ENCODE assay signal across 8 mouse cellular contexts in the genomic region with DNA sequence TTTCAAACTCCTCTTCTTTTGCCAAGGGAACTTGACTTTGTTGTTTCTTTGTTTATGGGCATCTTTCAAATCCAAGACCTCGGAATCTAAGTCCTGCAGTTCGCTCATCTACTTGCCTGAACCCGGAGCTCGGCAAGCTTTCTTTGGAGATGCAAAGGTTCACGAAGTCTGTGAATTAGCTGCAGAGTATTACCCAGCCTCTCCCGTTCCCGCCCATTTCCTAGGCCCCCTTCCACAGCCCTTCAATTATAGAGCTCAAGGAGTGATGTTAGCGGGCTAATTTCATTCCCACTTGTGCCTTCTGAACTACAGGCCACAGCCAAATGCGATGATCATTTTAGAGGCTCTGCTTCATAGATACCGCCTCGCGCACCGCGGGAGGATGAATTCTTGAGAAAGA. TPM values are rescaled to one million over a fixed set of nuclear protein-coding genes. Genes with fewer than 3 reads are reported as not detected.
DNase-seq lines count a peak whose midpoint lies in the region; ATAC-seq and TF ChIP-seq lines count a peak whose summit lies in the region.

No protein-coding gene starts in this region.

- under 1% methylated on average over 14 of the region's 14 CpGs for WGBS in embryonic facial prominence, embryonic 14.5 days
- 0% methylated on average over 14 of the region's 14 CpGs for WGBS in intestine, embryonic 14.5 days
- under 1% methylated on average over 14 of the region's 14 CpGs for WGBS in midbrain, embryonic 10.5 days

- TF ChIP-seq CTCF in gastrocnemius, adult 2 months (IDR thresholded peaks at IDR 0.05) = no peak
- no peak for TF ChIP-seq CTCF in C2C12 (IDR thresholded peaks at IDR 0.05; ENCODE audit: control insufficient read depth, insufficient read depth, insufficient read length)

- no peaks in the 10 kb centered on the region for H3K36me3 ChIP-seq in C2C12 (ENCODE audit: control insufficient read depth, insufficient read depth)
- no peaks in the 10 kb centered on the region for H3K36me3 ChIP-seq in embryonic facial prominence, embryonic 14.5 days (ENCODE audit: control insufficient read depth, insufficient read depth, low read length)
- no peaks in the 10 kb centered on the region for H3K36me3 ChIP-seq in intestine, embryonic 14.5 days (ENCODE audit: control insufficient read depth, insufficient read depth, low read length)
- H3K36me3 ChIP-seq in midbrain, embryonic 10.5 days = 0 out of 2 replicates have a peak, but pooled peaks cover 4% of the 10 kb centered on the region

- H3ac ChIP-seq in C2C12 (ENCODE audit: control insufficient read depth, insufficient read length, low read depth) = peak overlapping the region; percentile 48

- H3K27ac ChIP-seq in gastrocnemius, adult 2 months = peak overlapping the region; percentile 92
- H3K27ac ChIP-seq in embryonic facial prominence, embryonic 14.5 days (replicated peaks; ENCODE audit: low read depth, low read length) = peak overlapping the region; percentile 72
- H3K27ac ChIP-seq in intestine, embryonic 14.5 days (ENCODE audit: low read depth) = peak overlapping the region; percentile 65
- H3K27ac ChIP-seq in midbrain, embryonic 10.5 days (replicated peaks) = peak overlapping the region; percentile 95

- peak overlapping the region; percentile 49 for H3K9ac ChIP-seq in embryonic facial prominence, embryonic 14.5 days (ENCODE audit: low read depth, low read length)
- peak overlapping the region; percentile 44 for H3K9ac ChIP-seq in intestine, embryonic 14.5 days (ENCODE audit: low read length)

- peaks cover 41% of the 10 kb centered on the region for H3K79me2 ChIP-seq in C2C12 (ENCODE audit: control insufficient read depth, insufficient read depth)

- no peak for DNase-seq in gastrocnemius, adult 2 months
- DNase-seq in gastrocnemius, adult 8-10 months (ENCODE audit: low spot score in 2 of 2) = no peak
- peak; percentile 46 for DNase-seq in embryonic facial prominence, embryonic 14.5 days (ENCODE audit: low spot score)
- DNase-seq in intestine, embryonic 14.5 days (ENCODE audit: low spot score) = no peak
- DNase-seq in midbrain, embryonic 10.5 days (ENCODE audit: low spot score) = no peak
- no peak for DNase-seq in natural killer cell, adult 2 months (ENCODE audit: low spot score in 2 of 2)
- DNase-seq in spleen, postnatal 10 days (ENCODE audit: low spot score in 2 of 2) = no peak

- no peaks in the 10 kb centered on the region for H3K27me3 ChIP-seq in C2C12 (ENCODE audit: control insufficient read depth, insufficient read depth, insufficient read length)
- H3K27me3 ChIP-seq in embryonic facial prominence, embryonic 14.5 days (replicated peaks; ENCODE audit: control insufficient read depth, insufficient read depth, low read length) = no peaks in the 10 kb centered on the region
- no peaks in the 10 kb centered on the region for H3K27me3 ChIP-seq in intestine, embryonic 14.5 days (replicated peaks; ENCODE audit: control insufficient read depth, insufficient read depth, low read length)
- H3K27me3 ChIP-seq in midbrain, embryonic 10.5 days (ENCODE audit: low read depth, poor library complexity, severe bottlenecking) = peaks cover 10% of the 10 kb centered on the region; the same call in 1 of the 2 replicates

- H3K4me2 ChIP-seq in embryonic facial prominence, embryonic 14.5 days (ENCODE audit: low read depth, low read length) = peak overlapping the region; percentile 59
- H3K4me2 ChIP-seq in intestine, embryonic 14.5 days (ENCODE audit: low read length) = peak overlapping the region; percentile 75

- H3K79me3 ChIP-seq in C2C12 (ENCODE audit: low read depth) = peaks cover 7% of the 10 kb centered on the region

- peak; percentile 50 for ATAC-seq in embryonic facial prominence, embryonic 14.5 days (ENCODE audit: low read depth)
- peak; percentile 29 for ATAC-seq in intestine, embryonic 14.5 days (replicated peaks; ENCODE audit: low FRiP score, low TSS enrichment, low read depth)

- intact Hi-C loops in gastrocnemius, adult 2 months (cut with DNase I) = loop anchor here (2.0 to 5.0 kb wide), 3 partner anchors 19 to 83 kb away; no protein-coding TSS in a partner anchor

- no peaks in the 10 kb centered on the region for H3K9me3 ChIP-seq in embryonic facial prominence, embryonic 14.5 days (ENCODE audit: control insufficient read depth, low read length)
- H3K9me3 ChIP-seq in intestine, embryonic 14.5 days (ENCODE audit: control insufficient read depth, low read length) = no peaks in the 10 kb centered on the region
- no peaks in the 10 kb centered on the region for H3K9me3 ChIP-seq in midbrain, embryonic 10.5 days (replicated peaks)

- peak overlapping the region; percentile 95 for H3K4me3 ChIP-seq in gastrocnemius, adult 2 months
- H3K4me3 ChIP-seq in C2C12 (ENCODE audit: insufficient read depth, poor library complexity, severe bottlenecking) = peak overlapping the region; percentile 12
- H3K4me3 ChIP-seq in embryonic facial prominence, embryonic 14.5 days (ENCODE audit: low read depth, low read length) = peak overlapping the region; percentile 95
- H3K4me3 ChIP-seq in intestine, embryonic 14.5 days (ENCODE audit: low read depth, low read length) = peak overlapping the region; percentile 94
- H3K4me3 ChIP-seq in midbrain, embryonic 10.5 days = peak overlapping the region; percentile 79

- peaks cover 16% of the 10 kb centered on the region for H3K4me1 ChIP-seq in embryonic facial prominence, embryonic 14.5 days (ENCODE audit: control insufficient read depth, insufficient read depth, low read length)
- H3K4me1 ChIP-seq in intestine, embryonic 14.5 days (replicated peaks; ENCODE audit: control insufficient read depth, insufficient read depth, low read length) = peaks cover 26% of the 10 kb centered on the region
- H3K4me1 ChIP-seq in midbrain, embryonic 10.5 days = peaks cover 26% of the 10 kb centered on the region

TF ChIP-seq in C2C12, 6 proteins besides CTCF, POLR2A, EP300 and RAD21:
- no peak for TF ChIP-seq MYOD1 (IDR thresholded peaks at IDR 0.05; ENCODE audit: control insufficient read depth, insufficient read length, low read depth)
- no peak for TF ChIP-seq CEBPB (IDR thresholded peaks at IDR 0.05; ENCODE audit: low read depth)
- TF ChIP-seq MYOG (IDR thresholded peaks at IDR 0.05; ENCODE audit: control insufficient read depth, extremely low read depth, insufficient read length) = no peak
- TF ChIP-seq MAX (IDR thresholded peaks at IDR 0.05) = no peak
- TF ChIP-seq FOSL1 (IDR thresholded peaks at IDR 0.05; ENCODE audit: insufficient read depth, low read length, poor library complexity, severe bottlenecking) = no peak
- no peak for TF ChIP-seq USF1 (IDR thresholded peaks at IDR 0.05; ENCODE audit: low read depth)

RNA-seq across cellular contexts. Expression of gene Rab8b, which starts 0.5 kb away (rescaled TPM):
- 1 to 10 TPM; 5.9 to 9.7 TPM for total RNA-seq in gastrocnemius, adult 2 months (2021)
- total RNA-seq in gastrocnemius, adult 8-10 months (2022) = 1 to 10 TPM; 5.1 to 6.4 (median 5.8) TPM
- 4.1 TPM for polyA plus RNA-seq in C2C12 (2012; fragmentation: generic; extraction: Trizol)
- 15.9 and 17.7 TPM in 2 replicates for polyA plus RNA-seq in embryonic facial prominence, embryonic 14.5 days (2014; fragmentation: Nextera tagmentation; extraction: Ambion mirVana)
- 26.1 and 30.2 TPM in 2 replicates for polyA plus RNA-seq in intestine, embryonic 14.5 days (2014; fragmentation: Nextera tagmentation; extraction: Ambion mirVana)
- 26.7 and 32.1 TPM in 2 replicates for polyA plus RNA-seq in midbrain, embryonic 10.5 days (2016; fragmentation: Nextera tagmentation; extraction: Ambion mirVana)

RNA-seq across cellular contexts. Expression of gene Rps27l, which starts 25.9 kb away (rescaled TPM):
- 100 to 1,000 TPM; 191 to 213 TPM for total RNA-seq in gastrocnemius, adult 2 months (2021)
- 100 to 1,000 TPM; 223 to 268 (median 240) TPM for total RNA-seq in gastrocnemius, adult 8-10 months (2022)
- polyA plus RNA-seq in C2C12 (2012; fragmentation: generic; extraction: Trizol) = 1,028 TPM
- 577 and 678 TPM in 2 replicates for polyA plus RNA-seq in embryonic facial prominence, embryonic 14.5 days (2014; fragmentation: Nextera tagmentation; extraction: Ambion mirVana)
- polyA plus RNA-seq in intestine, embryonic 14.5 days (2014; fragmentation: Nextera tagmentation; extraction: Ambion mirVana) = 723 and 793 TPM in 2 replicates
- 659 and 790 TPM in 2 replicates for polyA plus RNA-seq in midbrain, embryonic 10.5 days (2016; fragmentation: Nextera tagmentation; extraction: Ambion mirVana)

RNA-seq across cellular contexts. Expression of gene Lactb, which starts 55.3 kb away (rescaled TPM):
- 10 to 100 TPM; 17.7 to 22.3 TPM for total RNA-seq in gastrocnemius, adult 2 months (2021)
- total RNA-seq in gastrocnemius, adult 8-10 months (2022) = 10 to 100 TPM; 18.3 to 23.1 (median 22.6) TPM
- polyA plus RNA-seq in C2C12 (2012; fragmentation: generic; extraction: Trizol) = 7.5 TPM
- 8.9 and 9.8 TPM in 2 replicates for polyA plus RNA-seq in embryonic facial prominence, embryonic 14.5 days (2014; fragmentation: Nextera tagmentation; extraction: Ambion mirVana)
- 8.9 and 9.3 TPM in 2 replicates for polyA plus RNA-seq in intestine, embryonic 14.5 days (2014; fragmentation: Nextera tagmentation; extraction: Ambion mirVana)
- polyA plus RNA-seq in midbrain, embryonic 10.5 days (2016; fragmentation: Nextera tagmentation; extraction: Ambion mirVana) = 8.2 and 9.6 TPM in 2 replicates

Comparison
In these comparisons a context has a peak if more than half of its experiments do, and no peak if none do; other contexts are left out.
1. H3K4me3 ChIP-seq: peak in every context shown above with its lines; median percentile 95 in gastrocnemius, adult 2 months; 95 in embryonic facial prominence, embryonic 14.5 days; 94 in intestine, embryonic 14.5 days; 79 in midbrain, embryonic 10.5 days; 12 in C2C12.